Comparison of ENCODE assay signal across 9 mouse cellular contexts in the genomic region with DNA sequence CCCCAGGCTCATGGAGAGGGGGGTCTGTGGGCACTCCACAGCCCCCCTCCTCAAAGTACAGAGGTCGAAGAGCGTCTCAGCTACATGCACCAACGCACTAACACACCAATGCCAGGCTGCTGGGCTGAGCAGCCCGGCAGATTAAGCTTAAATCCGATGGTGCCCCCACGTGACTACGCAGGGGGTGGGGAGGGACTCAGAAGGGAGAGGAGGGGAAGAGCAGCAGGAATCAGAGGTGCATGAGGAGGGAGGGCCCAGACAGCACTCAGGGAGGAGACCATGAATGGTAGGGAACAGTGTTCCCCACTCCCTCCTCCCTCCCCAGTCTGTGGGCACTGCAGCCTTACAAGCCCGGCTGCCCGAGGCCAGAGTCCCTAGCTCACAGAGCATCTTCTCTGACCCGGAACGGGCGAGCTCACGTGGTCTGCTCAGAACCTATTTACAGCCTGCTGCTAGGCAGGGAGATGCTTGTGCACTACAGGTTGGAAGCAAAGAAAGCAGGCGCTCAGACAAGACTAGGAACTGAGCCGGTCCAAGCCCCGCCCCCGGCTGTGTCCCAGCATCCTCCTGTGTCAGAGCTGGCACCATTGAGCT. TPM values are rescaled to one million over a fixed set of nuclear protein-coding genes. Genes with fewer than 3 reads are reported as not detected.
DNase-seq lines count a peak whose midpoint lies in the region; ATAC-seq and TF ChIP-seq lines count a peak whose summit lies in the region.
"Had no signal": no experiment of that assay in that cellular context is flagged by ENCODE, and none has a peak within 500 bp of the region (broad histone marks: within the 10 kb centered on the region; RNA-seq: fewer than 3 reads in every experiment).

No protein-coding gene starts in this region.

- H3K9me3 ChIP-seq in lung, postnatal 0 days (ENCODE audit: low read length): no peaks in the 10 kb centered on the region
- H3K9me3 ChIP-seq in forebrain, embryonic 15.5 days: no peaks in the 10 kb centered on the region
- H3K9me3 ChIP-seq in kidney, postnatal 0 days (replicated peaks; ENCODE audit: low read length): no peaks in the 10 kb centered on the region
- H3K9me3 ChIP-seq in limb, embryonic 13.5 days: no peaks in the 10 kb centered on the region
- no peaks in the 10 kb centered on the region for H3K9me3 ChIP-seq in stomach, embryonic 16.5 days (replicated peaks; ENCODE audit: control insufficient read depth, low read length)

- WGBS in lung, postnatal 0 days: 57% methylated on average over 17 of the region's 17 CpGs
- 2% methylated on average over 17 of the region's 17 CpGs for WGBS in forebrain, embryonic 15.5 days
- 26% methylated on average over 17 of the region's 17 CpGs for WGBS in kidney, postnatal 0 days
- 39% methylated on average over 17 of the region's 17 CpGs for WGBS in limb, embryonic 13.5 days
- 47% methylated on average over 17 of the region's 17 CpGs for WGBS in stomach, embryonic 16.5 days

- no peak overlapping the region for H3K27ac ChIP-seq in lung, postnatal 0 days (ENCODE audit: low read length)
- H3K27ac ChIP-seq in forebrain, embryonic 15.5 days (replicated peaks): peak overlapping the region; percentile 96
- H3K27ac ChIP-seq in kidney, postnatal 0 days: peak overlapping the region; percentile 90
- H3K27ac ChIP-seq in limb, embryonic 13.5 days: no peak overlapping the region
- no peak overlapping the region; the same call in 1 of the 2 replicates for H3K27ac ChIP-seq in stomach, embryonic 16.5 days (ENCODE audit: low read length)

- no peak for TF ChIP-seq EP300 in lung, postnatal 0 days (IDR thresholded peaks at IDR 0.05)

- no peak overlapping the region for H3K4me2 ChIP-seq in lung, postnatal 0 days (replicated peaks; ENCODE audit: low read depth, low read length)
- peak overlapping the region; percentile 54 for H3K4me2 ChIP-seq in forebrain, embryonic 15.5 days (replicated peaks)
- H3K4me2 ChIP-seq in kidney, postnatal 0 days (ENCODE audit: low read length): peak overlapping the region; percentile 46
- H3K4me2 ChIP-seq in limb, embryonic 13.5 days (replicated peaks): peak overlapping the region; percentile 23; the same call in 1 of the 2 replicates
- no peak overlapping the region for H3K4me2 ChIP-seq in stomach, embryonic 16.5 days (ENCODE audit: low read depth, low read length)

- H3K9ac ChIP-seq in lung, postnatal 0 days (replicated peaks; ENCODE audit: low read depth): no peak overlapping the region
- peak overlapping the region; percentile 50 for H3K9ac ChIP-seq in forebrain, embryonic 15.5 days (replicated peaks)
- peak overlapping the region; percentile 55 for H3K9ac ChIP-seq in kidney, postnatal 0 days (ENCODE audit: low read depth, low read length)
- peak overlapping the region; percentile 53 for H3K9ac ChIP-seq in limb, embryonic 13.5 days
- H3K9ac ChIP-seq in stomach, embryonic 16.5 days (ENCODE audit: low read length): peak overlapping the region; percentile 52

- H3K36me3 ChIP-seq in lung, postnatal 0 days (ENCODE audit: insufficient read depth, low read length): no peaks in the 10 kb centered on the region
- H3K36me3 ChIP-seq in forebrain, embryonic 15.5 days: no peaks in the 10 kb centered on the region
- H3K36me3 ChIP-seq in kidney, postnatal 0 days (ENCODE audit: insufficient read depth, low read length): 0 out of 2 replicates have a peak, but pooled peaks cover 4% of the 10 kb centered on the region
- H3K36me3 ChIP-seq in limb, embryonic 13.5 days: peaks cover 51% of the 10 kb centered on the region
- no peaks in the 10 kb centered on the region for H3K36me3 ChIP-seq in stomach, embryonic 16.5 days (ENCODE audit: control insufficient read depth, insufficient read depth, low read length)

- TF ChIP-seq CTCF in lung, postnatal 0 days (IDR thresholded peaks at IDR 0.05): no peak
- no peak for TF ChIP-seq CTCF in kidney, postnatal 0 days (IDR thresholded peaks at IDR 0.05; ENCODE audit: low read depth)

- DNase-seq in lung, postnatal 0 days (ENCODE audit: low spot score): no peak
- DNase-seq in lung, postnatal 10 days: no peak
- DNase-seq in kidney, postnatal 0 days (ENCODE audit: low spot score): peak; percentile 87
- DNase-seq in ovary, postnatal 10 days (ENCODE audit: low spot score): no peak
- no peak for DNase-seq in gastrocnemius, postnatal 4 days (ENCODE audit: low spot score in 2 of 2)

- H3K4me1 ChIP-seq in lung, postnatal 0 days (ENCODE audit: insufficient read depth, low read depth, low read length): no peaks in the 10 kb centered on the region
- peaks cover 50% of the 10 kb centered on the region for H3K4me1 ChIP-seq in forebrain, embryonic 15.5 days
- H3K4me1 ChIP-seq in kidney, postnatal 0 days (replicated peaks; ENCODE audit: insufficient read depth, low read length): peaks cover 23% of the 10 kb centered on the region; the same call in 1 of the 2 replicates
- H3K4me1 ChIP-seq in limb, embryonic 13.5 days: peaks cover 16% of the 10 kb centered on the region
- H3K4me1 ChIP-seq in stomach, embryonic 16.5 days (ENCODE audit: control insufficient read depth, insufficient read depth, low read length): peaks cover 13% of the 10 kb centered on the region

- H3K4me3 ChIP-seq in lung, postnatal 0 days (ENCODE audit: low read depth, low read length): no peak overlapping the region
- H3K4me3 ChIP-seq in forebrain, embryonic 15.5 days: peak overlapping the region; percentile 34
- peak overlapping the region; percentile 14; the same call in 1 of the 2 replicates for H3K4me3 ChIP-seq in kidney, postnatal 0 days (replicated peaks; ENCODE audit: low read depth, low read length)
- no peak overlapping the region for H3K4me3 ChIP-seq in limb, embryonic 13.5 days
- H3K4me3 ChIP-seq in stomach, embryonic 16.5 days (replicated peaks; ENCODE audit: low read length): no peak overlapping the region

- 0 out of 2 replicates have a peak, but pooled peaks have one; percentile 11 for ATAC-seq in lung, postnatal 0 days
- peak; percentile 49 for ATAC-seq in forebrain, embryonic 15.5 days (replicated peaks)
- peak; percentile 93 for ATAC-seq in kidney, postnatal 0 days (replicated peaks; ENCODE audit: low FRiP score, low read depth)
- ATAC-seq in limb, embryonic 13.5 days (ENCODE audit: low FRiP score, low read depth): 0 out of 2 replicates have a peak, but pooled peaks have one; percentile 11
- no peak for ATAC-seq in stomach, embryonic 16.5 days (ENCODE audit: insufficient read depth, low FRiP score)

- H3K27me3 ChIP-seq in lung, postnatal 0 days (replicated peaks; ENCODE audit: insufficient read depth, low read length): no peaks in the 10 kb centered on the region
- H3K27me3 ChIP-seq in forebrain, embryonic 15.5 days: no peaks in the 10 kb centered on the region
- H3K27me3 ChIP-seq in kidney, postnatal 0 days (ENCODE audit: insufficient read depth, low read length): no peaks in the 10 kb centered on the region
- no peaks in the 10 kb centered on the region for H3K27me3 ChIP-seq in limb, embryonic 13.5 days
- no peaks in the 10 kb centered on the region for H3K27me3 ChIP-seq in stomach, embryonic 16.5 days (ENCODE audit: control insufficient read depth, insufficient read depth, low read length)

RNA-seq across cellular contexts. Expression of gene Crocc, which starts 6.7 kb away (rescaled TPM):
- 2.3 and 2.9 TPM in 2 replicates for polyA plus RNA-seq in lung, postnatal 0 days (2015; fragmentation: Nextera tagmentation; extraction: Ambion mirVana)
- 8.3 and 10.2 TPM in 2 replicates for polyA plus RNA-seq in forebrain, embryonic 15.5 days (2015; fragmentation: Nextera tagmentation; extraction: Ambion mirVana)
- 5.9 and 7.8 TPM in 2 replicates for polyA plus RNA-seq in kidney, postnatal 0 days (2015; fragmentation: Nextera tagmentation; extraction: Ambion mirVana)
- polyA plus RNA-seq in limb, embryonic 13.5 days (2015; fragmentation: Nextera tagmentation; extraction: Ambion mirVana): 7.2 and 8.0 TPM in 2 replicates
- polyA plus RNA-seq in stomach, embryonic 16.5 days (2015; fragmentation: Nextera tagmentation; extraction: Ambion mirVana): 2.8 and 3.0 TPM in 2 replicates
- total RNA-seq in gastrocnemius, postnatal 4 days (2021): 10 to 100 TPM; 10.4 to 11.6 TPM

RNA-seq across cellular contexts. Expression of gene Necap2, which starts 24.5 kb away (rescaled TPM):
- polyA plus RNA-seq in lung, postnatal 0 days (2015; fragmentation: Nextera tagmentation; extraction: Ambion mirVana): 102 and 110 TPM in 2 replicates
- 50.5 and 55.8 TPM in 2 replicates for polyA plus RNA-seq in forebrain, embryonic 15.5 days (2015; fragmentation: Nextera tagmentation; extraction: Ambion mirVana)
- 87.6 and 93.1 TPM in 2 replicates for polyA plus RNA-seq in kidney, postnatal 0 days (2015; fragmentation: Nextera tagmentation; extraction: Ambion mirVana)
- 88.7 and 92.3 TPM in 2 replicates for polyA plus RNA-seq in limb, embryonic 13.5 days (2015; fragmentation: Nextera tagmentation; extraction: Ambion mirVana)
- polyA plus RNA-seq in stomach, embryonic 16.5 days (2015; fragmentation: Nextera tagmentation; extraction: Ambion mirVana): 97.5 and 102 TPM in 2 replicates
- 10 to 100 TPM; 36.8 to 37.8 TPM for total RNA-seq in gastrocnemius, postnatal 4 days (2021)

RNA-seq across cellular contexts. Expression of gene Spata21, which starts 34.5 kb away (rescaled TPM):
- 0.13 and 0.27 TPM in 2 replicates for polyA plus RNA-seq in lung, postnatal 0 days (2015; fragmentation: Nextera tagmentation; extraction: Ambion mirVana)
- polyA plus RNA-seq in forebrain, embryonic 15.5 days (2015; fragmentation: Nextera tagmentation; extraction: Ambion mirVana): 0.53 TPM in 1 of 2 replicates, not detected in the other
- polyA plus RNA-seq in kidney, postnatal 0 days (2015; fragmentation: Nextera tagmentation; extraction: Ambion mirVana): 0.54 and 0.55 TPM in 2 replicates
- polyA plus RNA-seq in limb, embryonic 13.5 days (2015; fragmentation: Nextera tagmentation; extraction: Ambion mirVana): 0.08 and 0.20 TPM in 2 replicates
- polyA plus RNA-seq in stomach, embryonic 16.5 days (2015; fragmentation: Nextera tagmentation; extraction: Ambion mirVana): 0.08 TPM in 1 of 2 replicates, not detected in the other
- total RNA-seq in gastrocnemius, postnatal 4 days (2021): under 1 TPM in 1 of 2 experiments, not detected in 1; 0.76 TPM
- polyA plus RNA-seq: liver, embryonic 16.5 days had no signal

RNA-seq across cellular contexts. Expression of gene Mfap2, which starts 43.4 kb away (rescaled TPM):
- 398 and 422 TPM in 2 replicates for polyA plus RNA-seq in lung, postnatal 0 days (2015; fragmentation: Nextera tagmentation; extraction: Ambion mirVana)
- polyA plus RNA-seq in forebrain, embryonic 15.5 days (2015; fragmentation: Nextera tagmentation; extraction: Ambion mirVana): 215 and 229 TPM in 2 replicates
- 330 and 339 TPM in 2 replicates for polyA plus RNA-seq in kidney, postnatal 0 days (2015; fragmentation: Nextera tagmentation; extraction: Ambion mirVana)
- polyA plus RNA-seq in limb, embryonic 13.5 days (2015; fragmentation: Nextera tagmentation; extraction: Ambion mirVana): 757 and 803 TPM in 2 replicates
- 423 and 500 TPM in 2 replicates for polyA plus RNA-seq in stomach, embryonic 16.5 days (2015; fragmentation: Nextera tagmentation; extraction: Ambion mirVana)
- total RNA-seq in gastrocnemius, postnatal 4 days (2021): 100 to 1,000 TPM; 175 to 183 TPM

Comparison
In these comparisons a context has a peak if more than half of its experiments do, and no peak if none do; other contexts are left out.
1. H3K27ac ChIP-seq: peak in forebrain, embryonic 15.5 days (single experiment) and kidney, postnatal 0 days (single experiment); none in lung, postnatal 0 days (single experiment), limb, embryonic 13.5 days (single experiment) and stomach, embryonic 16.5 days (single experiment).
2. H3K4me2 ChIP-seq: peak in forebrain, embryonic 15.5 days (single experiment), kidney, postnatal 0 days (single experiment) and limb, embryonic 13.5 days (single experiment); none in lung, postnatal 0 days (single experiment) and stomach, embryonic 16.5 days (single experiment).
3. H3K4me3 ChIP-seq: peak in forebrain, embryonic 15.5 days (single experiment) and kidney, postnatal 0 days (single experiment); none in lung, postnatal 0 days (single experiment), limb, embryonic 13.5 days (single experiment) and stomach, embryonic 16.5 days (single experiment).